Mouse (Mus musculus): ENCODE measurements at regions not wholly inside any gene's neighbourhood (a gene's known extent, or its start where the extent isn't known, plus 50 kb on each side); places are given as distances from the start of the nearest gene placed in this dataset.

DNA sequence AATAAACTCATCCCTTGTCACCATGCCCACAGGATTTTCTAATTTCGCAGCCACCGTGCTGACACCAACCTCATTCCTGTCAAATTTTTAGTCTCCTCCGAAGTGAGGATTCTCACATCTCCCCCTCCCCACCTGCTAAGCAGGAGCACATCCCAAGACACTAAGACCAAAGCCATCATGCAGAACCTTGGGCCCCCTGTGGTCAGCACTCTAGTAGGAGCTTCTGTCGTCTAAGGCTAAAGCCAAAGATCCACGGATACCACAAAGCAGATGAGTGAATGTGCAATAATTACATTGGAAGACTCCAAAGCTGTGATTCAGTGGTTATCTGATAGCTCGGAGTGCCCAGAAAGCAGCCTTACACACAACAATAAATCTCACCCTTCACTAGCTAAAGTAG, 283.5 kb downstream of the Basp1 start:
- TF ChIP-seq CTCF (conservative IDR thresholded peaks at IDR 0.05; ENCODE audit: low read length): no peak
- TF ChIP-seq POU5F1 (IDR thresholded peaks at IDR 0.05; ENCODE audit: borderline replicate concordance, low read length): no peak
- TF ChIP-seq NANOG (IDR thresholded peaks at IDR 0.05; ENCODE audit: borderline replicate concordance, low read length): no peak
